Mouse (Mus musculus) liver, embryonic 11.5 days (tissue): ENCODE data around the gene Exoc4. TPM values are rescaled to one million over a fixed set of nuclear protein-coding genes. Genes with fewer than 3 reads are reported as not detected.

Source experiments
- ATAC-seq: fragments of 200-750 bp; cut with Nextera tagmentation; replicated peaks from 2 replicates; pipeline ENCODE4 v1.8.0; 2017; ENCODE audit warnings: moderate number of reproducible peaks, mild to moderate bottlenecking, moderate TSS enrichment, moderate library complexity; ENCODE audit not compliant: low FRiP score
- DNase-seq: peaks from one replicate; pipeline ENCODE4 v3.0.0-alpha.2; 2017; ENCODE audit warnings: low spot score
- H3K27ac ChIP-seq: fragments of 300-500 bp; sonication (generic); 2 replicates; pipeline ENCODE4 v1.5.1; 2014; ENCODE audit warnings: mild to moderate bottlenecking, low read depth, low read length, control low read depth
- H3K27me3 ChIP-seq: fragments of 300-500 bp; sonication (generic); replicated peaks from 2 replicates; pipeline ENCODE4 v1.6.1; 2014; ENCODE audit warnings: low read length, mixed read lengths; ENCODE audit not compliant: control insufficient read depth, insufficient read depth
- H3K36me3 ChIP-seq: fragments of 300-500 bp; sonication (generic); 2 replicates; pipeline ENCODE4 v1.6.1; 2014; ENCODE audit warnings: mild to moderate bottlenecking, low read length, moderate library complexity, mixed read lengths; ENCODE audit not compliant: control insufficient read depth, insufficient read depth
- H3K4me1 ChIP-seq: fragments of 300-500 bp; sonication (generic); replicated peaks from 2 replicates; pipeline ENCODE4 v1.6.1; 2014; ENCODE audit warnings: low read length, mixed read lengths; ENCODE audit not compliant: control insufficient read depth, insufficient read depth
- H3K4me2 ChIP-seq: fragments of 300-500 bp; sonication (generic); 2 replicates; pipeline ENCODE4 v1.6.1; 2014; ENCODE audit warnings: mild to moderate bottlenecking, control low read depth, moderate library complexity
- H3K4me3 ChIP-seq: fragments of 300-500 bp; sonication (generic); 2 replicates; pipeline ENCODE4 v1.5.1; 2014; ENCODE audit warnings: low read depth, low read length, control low read depth
- H3K9ac ChIP-seq: fragments of 300-500 bp; sonication (generic); 2 replicates; pipeline ENCODE4 v1.6.1; 2014; ENCODE audit warnings: low read depth, low read length, control low read depth
- H3K9me3 ChIP-seq: fragments of 300-500 bp; sonication (generic); 2 replicates; pipeline ENCODE4 v1.6.1; 2016; ENCODE audit warnings: low read length, inconsistent platforms, mixed read lengths; ENCODE audit not compliant: control insufficient read depth
- WGBS: fragments of 180-500 bp; shearing (Covaris S2); extraction: QIAGEN DNeasy Blood & Tissue Kit; methylation state at CpG from one replicate; pipeline ENCODE4 v1.1.7; 2014; 5-methylcytosine and 5-hydroxymethylcytosine counted together
- polyA plus RNA-seq: library from polyadenylated mRNA; unstranded; fragments of >200 nt; fragmentation: Nextera tagmentation; extraction: Ambion mirVana; gene quantifications from 2 replicates; pipeline ENCODE4 v1.2.1, GENCODE M21; 2014

Exoc4 gene
- polyA plus RNA-seq, 1 experiment from 2014 or later: 20.9 TPM

DNA sequence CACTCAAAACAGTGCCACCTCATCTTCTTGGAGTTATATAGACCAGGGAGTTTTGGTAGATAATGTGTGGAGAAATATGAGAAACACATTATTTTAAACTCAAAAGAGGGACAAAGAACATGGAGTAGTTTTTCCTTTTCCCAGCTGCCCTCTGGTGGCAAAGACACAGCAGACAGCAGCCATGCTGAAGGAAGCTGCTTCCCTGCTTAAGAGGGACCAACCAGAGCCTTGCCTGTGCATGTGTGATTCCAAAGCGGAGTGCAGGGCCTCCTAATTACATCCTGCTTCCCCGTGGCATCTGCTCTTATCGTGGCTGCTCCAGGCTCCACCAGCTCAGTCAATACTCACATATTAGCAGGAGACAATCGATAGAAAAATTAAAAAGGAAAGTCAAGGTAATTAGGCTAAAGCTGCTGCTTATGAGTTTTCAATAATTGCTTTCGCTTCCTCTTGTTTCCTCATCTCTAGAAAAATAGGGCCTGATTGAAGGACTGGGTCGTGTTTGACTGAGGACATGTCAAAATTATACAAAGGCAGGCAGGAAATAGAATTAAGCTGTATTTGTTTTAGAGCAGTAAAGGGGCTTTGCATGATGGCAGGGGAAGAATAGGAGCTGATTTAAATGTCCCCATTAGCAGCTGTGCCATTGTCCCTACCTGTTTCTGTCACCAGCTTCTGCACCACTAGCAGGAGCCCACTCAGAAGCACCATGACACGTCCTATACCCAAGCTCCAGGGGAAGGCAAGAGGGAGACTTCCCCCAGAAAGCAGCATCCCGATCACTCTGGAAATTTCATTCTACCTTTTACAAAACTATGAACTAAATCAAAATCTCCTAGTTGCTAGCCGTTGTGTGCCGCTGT, 433.1 kb downstream of the Exoc4 start:
- Histone ChIP-seq H3K4me2 (no peak overlapping the region), H3K27me3 (no peaks in the 10 kb centered on the region), H3K27ac (no peak overlapping the region), H3K4me3 (no peak overlapping the region), H3K9ac (no peak overlapping the region), H3K9me3 (no peaks in the 10 kb centered on the region), H3K4me1 (no peaks in the 10 kb centered on the region), H3K36me3 (no peaks in the 10 kb centered on the region)
- ATAC-seq (no peak), DNase-seq (no peak)
- WGBS: 59% methylated on average over 10 of the region's 10 CpGs

DNA sequence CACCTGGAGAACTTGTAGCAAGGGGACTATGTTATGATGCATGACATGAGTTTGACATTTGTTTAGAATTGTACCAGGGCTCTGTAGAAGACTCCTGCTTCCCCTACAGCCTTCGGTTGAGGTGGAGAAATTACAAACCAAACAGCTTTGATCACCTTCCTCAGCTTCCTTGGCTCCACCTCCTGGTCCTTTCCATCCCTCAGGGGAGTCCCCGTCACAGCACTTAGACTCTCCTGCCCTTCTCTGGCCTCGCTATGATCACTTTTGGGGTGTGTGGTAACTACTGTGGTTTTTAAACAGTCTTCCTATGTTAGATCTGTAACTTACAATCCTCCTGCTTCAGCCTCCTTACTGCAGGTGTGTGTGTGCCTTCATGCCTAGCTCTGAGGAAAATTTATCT, 434.6 kb downstream of the Exoc4 start:
- 63% methylated on average over 3 of the region's 3 CpGs for WGBS
- no peaks in the 10 kb centered on the region for H3K9me3 ChIP-seq
- no peak overlapping the region for H3K4me2 ChIP-seq
- no peaks in the 10 kb centered on the region for H3K27me3 ChIP-seq
- H3K4me3 ChIP-seq: no peak overlapping the region
- H3K4me1 ChIP-seq: no peaks in the 10 kb centered on the region
- ATAC-seq (no peak), DNase-seq (no peak)
- no peaks in the 10 kb centered on the region for H3K36me3 ChIP-seq
- no peak overlapping the region for H3K9ac ChIP-seq
- no peak overlapping the region for H3K27ac ChIP-seq

DNA sequence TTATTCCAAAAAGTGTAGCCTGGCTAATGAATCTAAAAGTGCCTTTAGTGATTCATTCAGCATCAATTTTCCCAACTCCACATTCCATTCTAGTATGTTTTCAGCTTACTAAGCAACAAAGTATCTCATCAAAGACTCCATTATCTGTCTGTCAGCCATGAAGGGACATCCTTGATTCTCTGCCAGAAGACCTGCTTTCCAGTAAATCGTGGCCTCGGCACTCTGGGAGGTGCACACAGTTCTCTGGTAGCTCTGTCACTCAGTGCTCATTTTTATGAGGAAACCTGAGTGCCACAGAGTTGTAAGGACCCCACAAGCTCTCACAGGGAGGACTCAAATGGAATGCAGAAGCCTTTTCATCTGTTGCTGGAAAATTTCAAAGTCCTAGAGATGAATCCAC, 436.4 kb downstream of the Exoc4 start:
- Histone ChIP-seq H3K9me3 (no peaks in the 10 kb centered on the region), H3K4me1 (no peaks in the 10 kb centered on the region), H3K4me3 (no peak overlapping the region), H3K36me3 (no peaks in the 10 kb centered on the region), H3K4me2 (no peak overlapping the region), H3K27ac (no peak overlapping the region), H3K9ac (no peak overlapping the region), H3K27me3 (no peaks in the 10 kb centered on the region)
- 73% methylated on average over 2 of the region's 2 CpGs for WGBS
- ATAC-seq (no peak), DNase-seq (no peak)

DNA sequence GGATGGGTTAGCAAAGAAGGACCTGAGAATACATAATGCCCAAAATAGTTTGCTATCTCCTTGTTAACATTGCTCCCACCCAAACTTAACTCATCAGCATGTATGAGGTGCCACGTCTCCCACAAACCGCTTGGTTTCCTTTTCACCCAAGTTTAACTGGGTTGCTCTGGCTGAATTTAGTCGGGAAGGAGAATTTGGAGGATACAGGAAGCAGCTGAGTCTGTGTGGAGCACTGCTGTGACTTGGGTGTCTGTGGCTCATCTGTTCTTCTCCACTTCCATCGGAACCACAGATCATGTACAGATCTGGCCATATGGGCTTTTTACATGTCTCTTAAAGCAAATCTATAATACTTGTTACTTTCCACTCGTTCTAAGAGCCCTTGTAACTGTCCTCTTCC, 441.7 kb downstream of the Exoc4 start:
- H3K4me2 ChIP-seq: no peak overlapping the region
- no peak overlapping the region for H3K27ac ChIP-seq
- no peaks in the 10 kb centered on the region for H3K27me3 ChIP-seq
- 82% methylated on average over 5 of the region's 5 CpGs for WGBS
- no peaks in the 10 kb centered on the region for H3K36me3 ChIP-seq
- no peaks in the 10 kb centered on the region for H3K9me3 ChIP-seq
- H3K9ac ChIP-seq: no peak overlapping the region
- no peak for DNase-seq
- ATAC-seq: no peak
- H3K4me1 ChIP-seq: no peaks in the 10 kb centered on the region
- H3K4me3 ChIP-seq: no peak overlapping the region

DNA sequence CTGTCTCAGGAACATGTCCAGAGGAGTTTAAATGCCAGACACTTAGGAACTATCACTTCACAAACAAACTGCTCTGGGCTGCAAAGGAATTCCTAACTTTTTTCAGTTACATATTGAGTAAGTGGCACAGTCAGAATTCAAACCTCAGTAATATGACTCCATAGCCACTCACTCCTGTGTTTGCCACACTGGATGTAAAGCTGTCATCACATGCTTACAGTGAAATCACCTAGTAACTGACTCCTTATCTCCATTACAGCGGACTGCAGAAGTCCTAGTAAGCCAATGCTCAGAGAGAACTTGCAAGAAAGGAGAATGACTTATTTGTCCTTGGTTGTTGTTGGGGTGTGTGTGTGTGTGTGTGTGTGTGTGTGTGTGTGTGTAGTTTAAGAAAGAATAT, 448.1 kb downstream of the Exoc4 start:
- H3K27me3 ChIP-seq: no peaks in the 10 kb centered on the region
- no peak overlapping the region for H3K27ac ChIP-seq
- H3K9me3 ChIP-seq: no peaks in the 10 kb centered on the region
- WGBS: 66% methylated on average over 1 of the region's 1 CpGs
- H3K9ac ChIP-seq: no peak overlapping the region
- ATAC-seq (no peak), DNase-seq (no peak)
- no peaks in the 10 kb centered on the region for H3K4me1 ChIP-seq
- no peaks in the 10 kb centered on the region for H3K36me3 ChIP-seq
- H3K4me3 ChIP-seq: no peak overlapping the region
- no peak overlapping the region for H3K4me2 ChIP-seq

DNA sequence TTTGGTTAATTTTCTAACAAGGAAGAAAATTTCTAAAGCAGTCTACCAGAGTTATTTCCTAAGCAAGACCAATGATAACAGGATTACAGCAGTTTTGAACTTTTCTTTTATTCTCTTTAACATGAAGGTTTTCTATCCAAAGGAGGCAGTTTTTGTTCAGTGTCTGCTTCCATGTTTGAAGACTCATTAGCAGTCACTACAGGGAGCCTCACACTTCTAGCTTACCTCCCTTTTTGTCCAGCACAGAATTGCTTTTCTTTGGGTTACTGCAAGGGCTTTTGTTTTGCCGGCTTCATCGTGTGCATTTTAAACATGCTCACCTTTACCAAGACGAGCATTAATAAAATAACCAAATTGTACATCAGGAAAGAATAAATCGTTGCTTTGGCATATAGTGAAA, 460.0 kb downstream of the Exoc4 start:
- no peaks in the 10 kb centered on the region for H3K36me3 ChIP-seq
- H3K4me2 ChIP-seq: no peak overlapping the region
- no peak overlapping the region for H3K27ac ChIP-seq
- WGBS: 90% methylated on average over 4 of the region's 4 CpGs
- no peak overlapping the region for H3K9ac ChIP-seq
- no peak for ATAC-seq
- H3K4me1 ChIP-seq: no peaks in the 10 kb centered on the region
- DNase-seq: no peak
- H3K9me3 ChIP-seq: no peaks in the 10 kb centered on the region
- no peaks in the 10 kb centered on the region for H3K27me3 ChIP-seq
- H3K4me3 ChIP-seq: no peak overlapping the region

DNA sequence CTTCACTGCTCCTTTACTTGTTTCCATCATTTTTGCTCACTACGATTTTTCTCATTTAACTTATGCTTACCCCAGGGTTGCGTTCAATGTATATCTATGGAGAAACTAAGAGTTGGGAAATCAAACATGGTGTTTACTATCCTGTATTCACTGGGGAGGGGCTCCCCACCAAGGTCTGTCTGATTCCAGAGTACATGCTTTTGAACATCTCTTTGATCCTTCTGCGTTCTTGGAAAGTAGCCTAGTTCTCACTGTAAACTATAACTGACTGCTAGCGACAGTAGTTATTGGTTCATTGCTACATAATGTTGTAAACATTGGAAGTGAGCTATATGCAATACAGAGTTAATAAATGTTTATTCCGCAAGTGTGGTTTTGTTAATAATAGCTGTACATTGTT, 460.5 kb downstream of the Exoc4 start:
- no peak overlapping the region for H3K27ac ChIP-seq
- ATAC-seq (no peak), DNase-seq (no peak)
- no peaks in the 10 kb centered on the region for H3K27me3 ChIP-seq
- H3K36me3 ChIP-seq: no peaks in the 10 kb centered on the region
- H3K4me3 ChIP-seq: no peak overlapping the region
- H3K4me1 ChIP-seq: no peaks in the 10 kb centered on the region
- no peaks in the 10 kb centered on the region for H3K9me3 ChIP-seq
- WGBS: 92% methylated on average over 5 of the region's 5 CpGs
- H3K9ac ChIP-seq: no peak overlapping the region
- H3K4me2 ChIP-seq: no peak overlapping the region

DNA sequence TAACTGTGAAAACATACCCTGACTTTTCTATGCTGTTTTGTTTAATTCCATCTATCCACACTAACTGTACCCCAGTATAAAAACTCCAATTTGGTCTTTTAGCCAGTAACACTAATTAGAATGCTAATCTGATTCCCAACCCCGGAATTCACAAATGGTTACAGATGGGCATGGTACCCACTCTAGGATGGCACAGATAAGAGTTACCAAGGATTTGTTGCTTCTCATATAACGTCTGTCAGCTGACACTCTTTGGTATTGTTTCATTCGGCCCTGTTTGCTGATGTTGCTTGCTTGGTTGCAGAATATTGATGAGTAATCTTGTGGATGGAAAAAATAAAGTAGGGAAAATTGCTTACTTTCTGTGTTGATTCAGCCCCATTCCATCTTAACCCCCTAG, 462.9 kb downstream of the Exoc4 start:
- Histone ChIP-seq H3K9me3 (no peaks in the 10 kb centered on the region), H3K27ac (no peak overlapping the region), H3K4me3 (no peak overlapping the region), H3K4me2 (no peak overlapping the region), H3K4me1 (no peaks in the 10 kb centered on the region), H3K27me3 (no peaks in the 10 kb centered on the region), H3K36me3 (no peaks in the 10 kb centered on the region), H3K9ac (no peak overlapping the region)
- 75% methylated on average over 3 of the region's 3 CpGs for WGBS
- no peak for ATAC-seq
- no peak for DNase-seq

DNA sequence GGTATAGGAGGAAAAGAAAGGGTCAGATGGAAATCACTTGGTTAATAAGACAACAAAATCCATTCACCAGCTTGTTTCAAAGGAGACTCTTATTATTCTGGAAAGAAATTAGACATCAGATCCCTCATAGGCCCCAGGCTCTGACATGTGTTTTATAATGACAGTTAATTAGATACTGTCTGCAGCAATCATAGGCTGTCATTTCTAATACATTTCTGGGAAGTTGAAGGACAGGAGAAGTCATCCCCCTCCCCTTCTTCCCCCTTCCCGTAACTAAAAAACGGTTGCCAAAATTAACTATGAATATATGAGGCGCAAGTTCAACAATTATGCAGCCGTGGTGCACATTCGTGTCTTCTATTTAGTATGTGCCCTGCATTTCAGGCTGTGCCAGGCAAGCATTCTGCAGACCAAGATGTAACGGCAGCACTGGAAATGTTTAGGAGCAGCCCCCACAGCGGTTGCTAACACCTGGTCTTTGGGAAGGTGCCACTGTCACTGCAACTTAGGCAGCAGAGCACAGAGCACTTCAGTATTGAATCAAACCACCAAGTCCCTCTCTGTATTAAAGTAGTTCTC, 463.7 kb downstream of the Exoc4 start:
- Histone ChIP-seq H3K27me3 (no peaks in the 10 kb centered on the region), H3K4me1 (no peaks in the 10 kb centered on the region), H3K4me2 (no peak overlapping the region), H3K36me3 (no peaks in the 10 kb centered on the region), H3K9me3 (no peaks in the 10 kb centered on the region), H3K27ac (no peak overlapping the region), H3K9ac (no peak overlapping the region), H3K4me3 (no peak overlapping the region)
- WGBS: 79% methylated on average over 7 of the region's 7 CpGs
- ATAC-seq: no peak
- no peak for DNase-seq
